Mouse (Mus musculus) testis, adult 2 months (tissue): Measurements from ENCODE around the gene Tecta.

Experiments used
- CTCF ChIP-seq: fragments of 200-500 bp; IDR thresholded peaks from 2 replicates; pipeline ENCODE4 v1.5.1; 2012; ENCODE audit warnings: low read depth, mild to moderate bottlenecking, inconsistent platforms, low read length, moderate library complexity; ENCODE audit not compliant: control insufficient read depth, insufficient read depth, insufficient replicate concordance
- POLR2A ChIP-seq: fragments of 200-500 bp; IDR thresholded peaks from 2 replicates; pipeline ENCODE4 v1.6.1; 2012; ENCODE audit warnings: low read depth, mild to moderate bottlenecking, inconsistent platforms, low read length, moderate library complexity; ENCODE audit not compliant: control insufficient read depth

- TF ChIP-seq CTCF, result no peak
- TF ChIP-seq POLR2A, result no peak
Observed at GRCm38 (mm10) chr9:42426661-42427358, 27.1 kb upstream of the Tecta start.
